Mouse (Mus musculus): ENCODE measurements around the gene Col4a3bp. TPM values are rescaled to one million over a fixed set of nuclear protein-coding genes. Genes with fewer than 3 reads are reported as not detected.

The Col4a3bp gene
- polyA plus RNA-seq, 1 experiment: 13.9 TPM

GRCm38 (mm10) chr13:96672276-96672675 is 129.9 kb downstream of the Col4a3bp start:
- H3K79me3 ChIP-seq (ENCODE audit: low read depth): peaks cover 32% of the 10 kb centered on the region
- no peaks in the 10 kb centered on the region for H3K27me3 ChIP-seq (ENCODE audit: control insufficient read depth, insufficient read depth, insufficient read length)
- no peak for TF ChIP-seq MYOD1 (IDR thresholded peaks at IDR 0.05; ENCODE audit: control insufficient read depth, insufficient read length, low read depth)
- TF ChIP-seq CTCF (IDR thresholded peaks at IDR 0.05; ENCODE audit: control insufficient read depth, insufficient read depth, insufficient read length): no peak
- TF ChIP-seq FOSL1 (IDR thresholded peaks at IDR 0.05; ENCODE audit: insufficient read depth, low read length, poor library complexity, severe bottlenecking): no peak
- TF ChIP-seq CEBPB (IDR thresholded peaks at IDR 0.05; ENCODE audit: low read depth): no peak
- no peak for TF ChIP-seq USF1 (IDR thresholded peaks at IDR 0.05; ENCODE audit: low read depth)
- TF ChIP-seq MAX (IDR thresholded peaks at IDR 0.05): no peak
- no peak for TF ChIP-seq MYOG (IDR thresholded peaks at IDR 0.05; ENCODE audit: control insufficient read depth, extremely low read depth, insufficient read length)
- H3K4me3 ChIP-seq (ENCODE audit: insufficient read depth, poor library complexity, severe bottlenecking): no peak overlapping the region
- no peak overlapping the region for H3ac ChIP-seq (ENCODE audit: control insufficient read depth, insufficient read length, low read depth)
- peaks cover 19% of the 10 kb centered on the region for H3K36me3 ChIP-seq (ENCODE audit: control insufficient read depth, insufficient read depth)
- H3K79me2 ChIP-seq (ENCODE audit: control insufficient read depth, insufficient read depth): peaks cover 34% of the 10 kb centered on the region

DNA sequence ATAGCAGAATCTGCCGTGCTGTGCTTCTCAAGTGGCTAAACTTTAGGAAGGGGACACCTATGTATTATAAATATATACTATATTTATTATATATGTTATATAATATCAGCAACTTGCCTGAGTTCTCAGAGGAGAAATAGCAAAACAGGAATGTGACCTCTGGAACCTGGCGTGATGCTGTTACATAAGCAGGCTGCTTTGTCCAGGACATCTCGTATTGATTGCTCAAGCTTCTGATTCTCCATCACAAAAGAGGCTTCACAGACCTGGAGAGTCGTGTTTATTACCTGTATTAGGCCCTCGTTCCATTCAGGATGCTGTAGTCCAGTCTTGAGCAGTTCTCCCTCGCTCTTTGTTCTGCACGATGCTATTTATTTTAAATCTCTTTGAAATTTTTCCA is 131.4 kb downstream of the Col4a3bp start:
- TF ChIP-seq USF1 (IDR thresholded peaks at IDR 0.05; ENCODE audit: low read depth) (no peak), MYOD1 (IDR thresholded peaks at IDR 0.05; ENCODE audit: control insufficient read depth, insufficient read length, low read depth) (no peak), MAX (IDR thresholded peaks at IDR 0.05) (no peak), CEBPB (IDR thresholded peaks at IDR 0.05; ENCODE audit: low read depth) (no peak), FOSL1 (IDR thresholded peaks at IDR 0.05; ENCODE audit: insufficient read depth, low read length, poor library complexity, severe bottlenecking) (no peak), CTCF (IDR thresholded peaks at IDR 0.05; ENCODE audit: control insufficient read depth, insufficient read depth, insufficient read length) (no peak), MYOG (IDR thresholded peaks at IDR 0.05; ENCODE audit: control insufficient read depth, extremely low read depth, insufficient read length) (no peak)
- H3K4me3 ChIP-seq (ENCODE audit: insufficient read depth, poor library complexity, severe bottlenecking): no peak overlapping the region

GRCm38 (mm10) chr13:96675756-96676155 is 133.3 kb downstream of the Col4a3bp start:
- no peaks in the 10 kb centered on the region for H3K79me3 ChIP-seq (ENCODE audit: low read depth)
- TF ChIP-seq MAX (IDR thresholded peaks at IDR 0.05): no peak
- TF ChIP-seq MYOG (IDR thresholded peaks at IDR 0.05; ENCODE audit: control insufficient read depth, extremely low read depth, insufficient read length): no peak
- TF ChIP-seq CTCF (IDR thresholded peaks at IDR 0.05; ENCODE audit: control insufficient read depth, insufficient read depth, insufficient read length): no peak
- no peak for TF ChIP-seq CEBPB (IDR thresholded peaks at IDR 0.05; ENCODE audit: low read depth)
- TF ChIP-seq USF1 (IDR thresholded peaks at IDR 0.05; ENCODE audit: low read depth): no peak
- no peak for TF ChIP-seq MYOD1 (IDR thresholded peaks at IDR 0.05; ENCODE audit: control insufficient read depth, insufficient read length, low read depth)
- TF ChIP-seq FOSL1 (IDR thresholded peaks at IDR 0.05; ENCODE audit: insufficient read depth, low read length, poor library complexity, severe bottlenecking): no peak

More for the DNA sequence above, 131.4 kb downstream of the Col4a3bp start:
- H3K79me3 ChIP-seq (ENCODE audit: low read depth): peaks cover 16% of the 10 kb centered on the region
- H3K36me3 ChIP-seq (ENCODE audit: control insufficient read depth, insufficient read depth): peaks cover 5% of the 10 kb centered on the region
- no peaks in the 10 kb centered on the region for H3K27me3 ChIP-seq (ENCODE audit: control insufficient read depth, insufficient read depth, insufficient read length)
- no peak overlapping the region for H3ac ChIP-seq (ENCODE audit: control insufficient read depth, insufficient read length, low read depth)
- peaks cover 18% of the 10 kb centered on the region for H3K79me2 ChIP-seq (ENCODE audit: control insufficient read depth, insufficient read depth)

GRCm38 (mm10) chr13:96677071-96677470 is 134.7 kb downstream of the Col4a3bp start:
- Histone ChIP-seq H3K79me3 (ENCODE audit: low read depth) (no peaks in the 10 kb centered on the region), H3K27me3 (ENCODE audit: control insufficient read depth, insufficient read depth, insufficient read length) (no peaks in the 10 kb centered on the region), H3K4me3 (ENCODE audit: insufficient read depth, poor library complexity, severe bottlenecking) (no peak overlapping the region), H3K79me2 (ENCODE audit: control insufficient read depth, insufficient read depth) (no peaks in the 10 kb centered on the region), H3K36me3 (ENCODE audit: control insufficient read depth, insufficient read depth) (no peaks in the 10 kb centered on the region), H3ac (ENCODE audit: control insufficient read depth, insufficient read length, low read depth) (no peak overlapping the region)
- no peak for TF ChIP-seq MYOD1 (IDR thresholded peaks at IDR 0.05; ENCODE audit: control insufficient read depth, insufficient read length, low read depth)
- no peak for TF ChIP-seq FOSL1 (IDR thresholded peaks at IDR 0.05; ENCODE audit: insufficient read depth, low read length, poor library complexity, severe bottlenecking)
- no peak for TF ChIP-seq MAX (IDR thresholded peaks at IDR 0.05)
- TF ChIP-seq CEBPB (IDR thresholded peaks at IDR 0.05; ENCODE audit: low read depth): no peak
- no peak for TF ChIP-seq MYOG (IDR thresholded peaks at IDR 0.05; ENCODE audit: control insufficient read depth, extremely low read depth, insufficient read length)
- no peak for TF ChIP-seq CTCF (IDR thresholded peaks at IDR 0.05; ENCODE audit: control insufficient read depth, insufficient read depth, insufficient read length)
- no peak for TF ChIP-seq USF1 (IDR thresholded peaks at IDR 0.05; ENCODE audit: low read depth)

More at GRCm38 (mm10) chr13:96675756-96676155, 133.3 kb downstream of the Col4a3bp start:
- Histone ChIP-seq H3K36me3 (ENCODE audit: control insufficient read depth, insufficient read depth) (no peaks in the 10 kb centered on the region), H3K27me3 (ENCODE audit: control insufficient read depth, insufficient read depth, insufficient read length) (no peaks in the 10 kb centered on the region), H3ac (ENCODE audit: control insufficient read depth, insufficient read length, low read depth) (no peak overlapping the region), H3K79me2 (ENCODE audit: control insufficient read depth, insufficient read depth) (no peaks in the 10 kb centered on the region), H3K4me3 (ENCODE audit: insufficient read depth, poor library complexity, severe bottlenecking) (no peak overlapping the region)

- H3K4me3 ChIP-seq (ENCODE audit: insufficient read depth, poor library complexity, severe bottlenecking): no peak overlapping the region
- no peak overlapping the region for H3ac ChIP-seq (ENCODE audit: control insufficient read depth, insufficient read length, low read depth)
- H3K79me2 ChIP-seq (ENCODE audit: control insufficient read depth, insufficient read depth): no peaks in the 10 kb centered on the region
- TF ChIP-seq FOSL1 (IDR thresholded peaks at IDR 0.05; ENCODE audit: insufficient read depth, low read length, poor library complexity, severe bottlenecking): no peak
- no peak for TF ChIP-seq MAX (IDR thresholded peaks at IDR 0.05)
- TF ChIP-seq CTCF (IDR thresholded peaks at IDR 0.05; ENCODE audit: control insufficient read depth, insufficient read depth, insufficient read length): no peak
- no peak for TF ChIP-seq CEBPB (IDR thresholded peaks at IDR 0.05; ENCODE audit: low read depth)
- TF ChIP-seq USF1 (IDR thresholded peaks at IDR 0.05; ENCODE audit: low read depth): no peak
- TF ChIP-seq MYOD1 (IDR thresholded peaks at IDR 0.05; ENCODE audit: control insufficient read depth, insufficient read length, low read depth): no peak
- no peak for TF ChIP-seq MYOG (IDR thresholded peaks at IDR 0.05; ENCODE audit: control insufficient read depth, extremely low read depth, insufficient read length)
- H3K27me3 ChIP-seq (ENCODE audit: control insufficient read depth, insufficient read depth, insufficient read length): no peaks in the 10 kb centered on the region
- H3K79me3 ChIP-seq (ENCODE audit: low read depth): no peaks in the 10 kb centered on the region
- H3K36me3 ChIP-seq (ENCODE audit: control insufficient read depth, insufficient read depth): no peaks in the 10 kb centered on the region
These were observed 136.2 kb downstream of the Col4a3bp start for GRCm38 (mm10) chr13:96678616-96679015.
